Mouse (Mus musculus): ENCODE results near the gene 4933406M09Rik. TPM values are rescaled to one million over a fixed set of nuclear protein-coding genes. Genes with fewer than 3 reads are reported as not detected.

The 4933406M09Rik gene
- not detected in 2 replicates for polyA plus RNA-seq (2016; fragmentation: Nextera tagmentation; extraction: Ambion mirVana)

- WGBS = 94% methylated on average over 1 of the region's 1 CpGs
- ATAC-seq (ENCODE audit: insufficient number of reproducible peaks, insufficient read depth, low FRiP score, low TSS enrichment) = no peak
These were observed at the start of gene 4933406M09Rik for GRCm38 (mm10) chr1:134385666-134386065. TSS of gene 4933406M09Rik (plus strand) at chr1:134385940.

DNA sequence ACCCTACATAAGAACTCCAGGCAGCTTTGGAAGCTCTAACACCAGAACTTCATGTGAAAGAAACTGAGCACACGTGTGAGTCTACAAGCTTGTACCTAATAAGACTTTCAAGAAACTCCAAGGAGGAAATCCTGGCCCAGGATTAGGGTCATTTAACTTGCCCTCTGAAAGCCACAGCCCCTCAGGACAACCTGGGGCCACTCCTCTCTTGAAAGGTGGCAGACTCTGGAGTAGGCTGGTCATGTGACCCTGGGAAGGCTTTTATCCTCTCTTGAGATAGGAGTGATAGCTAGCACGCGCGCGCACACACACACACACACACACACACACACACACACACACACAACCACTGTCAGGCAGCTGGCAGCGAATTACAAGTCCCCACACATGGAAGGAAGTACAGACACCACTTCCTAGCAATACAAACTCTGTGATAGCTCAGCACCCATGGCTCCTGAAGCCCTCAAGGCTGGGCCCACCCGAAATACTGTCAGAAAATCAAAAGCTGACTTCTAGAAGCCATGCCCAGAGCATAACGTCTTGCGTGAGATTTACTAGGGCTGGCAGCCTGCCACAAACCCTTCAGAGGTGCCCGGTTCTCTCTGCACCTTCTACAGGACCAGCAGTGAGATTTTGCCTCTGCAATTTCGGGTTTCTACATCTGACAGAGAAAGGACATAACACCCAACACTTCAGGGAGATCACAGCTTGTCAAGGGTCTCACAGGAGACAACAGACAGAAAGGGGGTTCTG, 48.6 kb upstream of the 4933406M09Rik start:
- Histone ChIP-seq H3K27ac (no peak overlapping the region), H3K9me3 (no peaks in the 10 kb centered on the region), H3K9ac (no peak overlapping the region), H3K4me2 (replicated peaks) (no peak overlapping the region), H3K27me3 (no peaks in the 10 kb centered on the region), H3K36me3 (no peaks in the 10 kb centered on the region), H3K4me1 (peaks cover 24% of the 10 kb centered on the region), H3K4me3 (no peak overlapping the region)
- no peak for ATAC-seq (ENCODE audit: insufficient number of reproducible peaks, insufficient read depth, low FRiP score, low TSS enrichment)
- 85% methylated on average over 11 of the region's 11 CpGs for WGBS

More at GRCm38 (mm10) chr1:134385666-134386065, at the start of gene 4933406M09Rik:
- no peak within 1 kb of the TSS for H3K27ac ChIP-seq
- H3K36me3 ChIP-seq = no peaks in the 10 kb centered on the region
- no peak within 1 kb of the TSS for H3K9ac ChIP-seq
- no peaks in the 10 kb centered on the region for H3K9me3 ChIP-seq
- H3K27me3 ChIP-seq = no peaks in the 10 kb centered on the region
- no peaks in the 10 kb centered on the region; the same call in 1 of the 2 replicates for H3K4me1 ChIP-seq
- H3K4me3 ChIP-seq = no peak within 1 kb of the TSS
- H3K4me2 ChIP-seq (replicated peaks) = no peak within 1 kb of the TSS

DNA sequence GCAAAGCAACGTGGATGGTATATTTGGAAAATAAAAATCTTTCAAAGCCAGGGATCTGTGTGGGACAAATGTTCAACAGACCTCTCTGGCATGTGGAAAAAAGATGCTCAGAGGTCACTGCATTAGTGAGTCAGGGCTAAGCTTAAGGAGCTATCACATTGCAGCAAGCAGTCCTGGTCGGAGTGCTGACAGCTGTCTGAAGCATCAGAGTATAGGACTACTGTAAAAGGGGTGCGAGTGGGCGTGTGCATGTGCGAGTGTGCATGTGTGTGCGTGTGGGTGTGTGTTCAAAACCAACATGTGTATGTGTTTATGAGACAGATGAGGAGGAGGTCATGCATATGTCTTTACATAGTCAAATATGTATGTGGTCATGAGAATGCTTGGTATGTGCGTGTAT, 46.6 kb upstream of the 4933406M09Rik start:
- no peaks in the 10 kb centered on the region for H3K27me3 ChIP-seq
- H3K27ac ChIP-seq = no peak overlapping the region
- no peak overlapping the region for H3K9ac ChIP-seq
- H3K36me3 ChIP-seq = no peaks in the 10 kb centered on the region
- H3K4me2 ChIP-seq (replicated peaks) = no peak overlapping the region
- ATAC-seq (ENCODE audit: insufficient number of reproducible peaks, insufficient read depth, low FRiP score, low TSS enrichment) = no peak; the same call in 1 of the 2 replicates
- no peak overlapping the region for H3K4me3 ChIP-seq
- WGBS = 87% methylated on average over 7 of the region's 7 CpGs
- H3K9me3 ChIP-seq = no peaks in the 10 kb centered on the region
- peaks cover 13% of the 10 kb centered on the region for H3K4me1 ChIP-seq

- Histone ChIP-seq H3K27ac (no peak overlapping the region), H3K9ac (no peak overlapping the region), H3K4me1 (peaks cover 9% of the 10 kb centered on the region), H3K27me3 (no peaks in the 10 kb centered on the region), H3K4me2 (replicated peaks) (no peak overlapping the region), H3K4me3 (no peak overlapping the region), H3K9me3 (no peaks in the 10 kb centered on the region), H3K36me3 (no peaks in the 10 kb centered on the region)
- 93% methylated on average over 15 of the region's 18 CpGs for WGBS
- ATAC-seq (ENCODE audit: insufficient number of reproducible peaks, insufficient read depth, low FRiP score, low TSS enrichment) = no peak
These were observed 45.8 kb upstream of the 4933406M09Rik start for GRCm38 (mm10) chr1:134339757-134340619.

DNA sequence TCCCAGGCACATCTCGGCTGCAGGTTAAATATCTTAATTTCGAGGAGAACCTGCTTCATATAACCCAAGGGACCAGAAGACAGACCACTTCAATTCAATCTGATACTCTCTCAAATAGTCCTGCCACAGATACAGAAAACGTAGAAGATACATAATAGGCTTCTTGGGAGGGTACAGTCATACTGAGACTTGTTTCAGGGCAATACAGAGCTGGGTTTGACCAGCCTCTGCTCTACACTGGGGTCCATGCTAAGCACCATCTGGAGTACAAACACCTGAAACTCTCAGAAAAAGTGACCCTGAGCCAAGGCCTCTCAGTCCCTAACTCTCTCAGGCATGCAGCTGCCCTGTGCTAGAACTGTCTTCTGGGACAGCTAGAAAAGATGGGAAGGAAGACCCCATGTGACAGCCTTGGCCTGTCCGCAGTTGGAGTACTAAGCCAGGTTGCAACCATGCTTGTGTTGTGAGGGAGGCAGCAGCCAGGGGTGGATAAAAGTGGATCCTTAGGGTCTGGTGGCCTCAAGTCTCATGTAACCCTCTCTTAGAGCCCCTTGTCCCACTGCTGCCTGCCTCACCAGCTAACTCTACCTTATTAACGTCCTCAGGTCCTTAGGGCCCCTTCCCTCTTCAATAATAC, 44.0 kb upstream of the 4933406M09Rik start:
- 75% methylated on average over 5 of the region's 5 CpGs for WGBS
- H3K9ac ChIP-seq = no peak overlapping the region

GRCm38 (mm10) chr1:134342278-134342664, 43.5 kb upstream of the 4933406M09Rik start:
- H3K27me3 ChIP-seq = no peaks in the 10 kb centered on the region
- no peak for ATAC-seq (ENCODE audit: insufficient number of reproducible peaks, insufficient read depth, low FRiP score, low TSS enrichment)
- no peak overlapping the region for H3K27ac ChIP-seq
- H3K4me2 ChIP-seq (replicated peaks) = no peak overlapping the region
- H3K4me3 ChIP-seq = no peak overlapping the region
- H3K4me1 ChIP-seq = no peaks in the 10 kb centered on the region; the same call in 1 of the 2 replicates
- 51% methylated on average over 2 of the region's 2 CpGs for WGBS
- no peaks in the 10 kb centered on the region for H3K9me3 ChIP-seq
- H3K36me3 ChIP-seq = peaks cover 11% of the 10 kb centered on the region
- no peak overlapping the region for H3K9ac ChIP-seq

More for the DNA sequence above, 44.0 kb upstream of the 4933406M09Rik start:
- Histone ChIP-seq H3K4me1 (no peaks in the 10 kb centered on the region; the same call in 1 of the 2 replicates), H3K36me3 (peaks cover 7% of the 10 kb centered on the region), H3K4me2 (replicated peaks) (no peak overlapping the region), H3K27ac (no peak overlapping the region), H3K27me3 (no peaks in the 10 kb centered on the region), H3K4me3 (no peak overlapping the region), H3K9me3 (no peaks in the 10 kb centered on the region)
- ATAC-seq (ENCODE audit: insufficient number of reproducible peaks, insufficient read depth, low FRiP score, low TSS enrichment) = no peak

DNA sequence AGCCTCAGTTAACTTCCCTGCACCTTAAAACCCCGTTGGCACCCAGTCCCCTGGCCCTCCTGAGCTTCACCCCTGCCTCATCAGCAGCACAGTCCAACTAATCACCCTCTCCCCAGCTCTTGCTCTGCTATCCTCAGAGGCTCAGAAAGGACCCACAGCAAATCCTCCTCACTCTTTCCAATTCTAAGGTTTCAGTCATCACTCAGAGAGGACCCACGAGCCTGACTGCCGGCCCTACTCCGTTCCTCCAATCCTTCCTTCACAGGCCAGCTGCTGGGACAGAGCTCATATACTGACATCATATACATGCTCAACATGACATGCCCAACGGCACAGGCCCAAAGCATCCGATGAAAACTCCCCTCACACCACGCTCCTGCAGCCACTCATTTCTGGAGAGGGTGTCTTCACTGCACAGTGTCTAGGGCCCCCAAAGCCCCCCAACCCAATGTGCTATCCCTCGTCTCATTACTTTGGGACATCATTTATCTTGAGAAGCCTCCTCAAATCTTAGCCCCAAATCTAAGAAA, 42.9 kb upstream of the 4933406M09Rik start:
- no peak overlapping the region for H3K4me2 ChIP-seq (replicated peaks)
- peaks cover 16% of the 10 kb centered on the region for H3K36me3 ChIP-seq
- H3K9me3 ChIP-seq = no peaks in the 10 kb centered on the region
- H3K4me3 ChIP-seq = no peak overlapping the region
- H3K4me1 ChIP-seq = no peaks in the 10 kb centered on the region; the same call in 1 of the 2 replicates
- WGBS = 77% methylated on average over 8 of the region's 8 CpGs
- H3K27ac ChIP-seq = no peak overlapping the region
- H3K27me3 ChIP-seq = no peaks in the 10 kb centered on the region
- no peak for ATAC-seq (ENCODE audit: insufficient number of reproducible peaks, insufficient read depth, low FRiP score, low TSS enrichment)
- H3K9ac ChIP-seq = no peak overlapping the region

- H3K9ac ChIP-seq = peak overlapping the region; percentile 51; the same call in 1 of the 2 replicates
These were observed 42.2 kb upstream of the 4933406M09Rik start for GRCm38 (mm10) chr1:134343567-134343966.

GRCm38 (mm10) chr1:134344005-134344950, 41.5 kb upstream of the 4933406M09Rik start:
- H3K27me3 ChIP-seq = no peaks in the 10 kb centered on the region
- 0 out of 2 replicates have a peak overlapping the region, but pooled peaks have one; percentile 3 for H3K27ac ChIP-seq
- peaks cover 19% of the 10 kb centered on the region for H3K36me3 ChIP-seq
- peak overlapping the region; percentile 51 for H3K9ac ChIP-seq
- ATAC-seq (ENCODE audit: insufficient number of reproducible peaks, insufficient read depth, low FRiP score, low TSS enrichment) = peak; percentile 91
- H3K9me3 ChIP-seq = no peaks in the 10 kb centered on the region
- H3K4me1 ChIP-seq = no peaks in the 10 kb centered on the region; the same call in 1 of the 2 replicates
- H3K4me3 ChIP-seq = peak overlapping the region; percentile 53
- peak overlapping the region; percentile 80 for H3K4me2 ChIP-seq (replicated peaks)
- WGBS = 1% methylated on average over 54 of the region's 54 CpGs

More at GRCm38 (mm10) chr1:134343567-134343966, 42.2 kb upstream of the 4933406M09Rik start:
- peaks cover 18% of the 10 kb centered on the region for H3K36me3 ChIP-seq
- H3K4me3 ChIP-seq = peak overlapping the region; percentile 53
- H3K27me3 ChIP-seq = no peaks in the 10 kb centered on the region
- ATAC-seq (ENCODE audit: insufficient number of reproducible peaks, insufficient read depth, low FRiP score, low TSS enrichment) = no peak
- H3K27ac ChIP-seq = no peak overlapping the region
- H3K9me3 ChIP-seq = no peaks in the 10 kb centered on the region
- no peaks in the 10 kb centered on the region; the same call in 1 of the 2 replicates for H3K4me1 ChIP-seq
- 13% methylated on average over 2 of the region's 2 CpGs for WGBS
- H3K4me2 ChIP-seq (replicated peaks) = peak overlapping the region; percentile 80

- H3K4me1 ChIP-seq = no peaks in the 10 kb centered on the region; the same call in 1 of the 2 replicates
- H3K4me3 ChIP-seq = peak overlapping the region; percentile 53
- no peak overlapping the region for H3K9ac ChIP-seq
- H3K36me3 ChIP-seq = peaks cover 27% of the 10 kb centered on the region
- peak overlapping the region; percentile 80 for H3K4me2 ChIP-seq (replicated peaks)
- WGBS = 74% methylated on average over 4 of the region's 4 CpGs
- no peaks in the 10 kb centered on the region for H3K27me3 ChIP-seq
- ATAC-seq (ENCODE audit: insufficient number of reproducible peaks, insufficient read depth, low FRiP score, low TSS enrichment) = no peak
- no peaks in the 10 kb centered on the region for H3K9me3 ChIP-seq
- 0 out of 2 replicates have a peak overlapping the region, but pooled peaks have one; percentile 3 for H3K27ac ChIP-seq
These were observed 40.7 kb upstream of the 4933406M09Rik start for GRCm38 (mm10) chr1:134345075-134345474.

Measured in embryonic facial prominence, embryonic 12.5 days (tissue).